Mouse (Mus musculus) limb, embryonic 12.5 days (tissue): Measurements from ENCODE around the gene C5ar2. TPM values are rescaled to one million over a fixed set of nuclear protein-coding genes. Genes with fewer than 3 reads are reported as not detected.
A peak's percentile ranks its signal among the peaks of the same experiment; 100 is the strongest.
"Not testable (repeated sequence)": the region's sequence is repeated elsewhere in the genome, so short reads cannot be mapped to it uniquely, and the experiment has no call there.

Source experiments
- ATAC-seq: fragments of 200-750 bp; cut with Nextera tagmentation; 2 replicates; pipeline ENCODE4 v1.8.0; 2017; ENCODE audit warnings: low read depth, moderate TSS enrichment; ENCODE audit not compliant: insufficient number of reproducible peaks, insufficient read depth, low FRiP score, low TSS enrichment
- H3K27ac ChIP-seq: fragments of 300-500 bp; sonication (generic); 2 replicates; pipeline ENCODE4 v1.5.1; 2016; ENCODE audit warnings: mild to moderate bottlenecking, moderate library complexity
- H3K27me3 ChIP-seq: fragments of 300-500 bp; sonication (generic); 2 replicates; pipeline ENCODE4 v1.6.1; 2016; ENCODE audit warnings: mild to moderate bottlenecking, moderate library complexity
- H3K36me3 ChIP-seq: fragments of 300-500 bp; sonication (generic); 2 replicates; pipeline ENCODE4 v1.6.1; 2016; ENCODE audit warnings: mild to moderate bottlenecking, moderate library complexity
- H3K4me1 ChIP-seq: fragments of 300-500 bp; sonication (generic); replicated peaks from 2 replicates; pipeline ENCODE4 v1.6.1; 2016
- H3K4me2 ChIP-seq: fragments of 300-500 bp; sonication (generic); 2 replicates; pipeline ENCODE4 v1.6.1; 2016; ENCODE audit warnings: mild to moderate bottlenecking, moderate library complexity
- H3K4me3 ChIP-seq: fragments of 300-500 bp; sonication (generic); replicated peaks from 2 replicates; pipeline ENCODE4 v1.5.1; 2016; ENCODE audit warnings: mild to moderate bottlenecking
- H3K9ac ChIP-seq: fragments of 300-500 bp; sonication (generic); replicated peaks from 2 replicates; pipeline ENCODE4 v1.6.1; 2016; ENCODE audit warnings: mild to moderate bottlenecking, moderate library complexity
- H3K9me3 ChIP-seq: fragments of 300-500 bp; sonication (generic); 2 replicates; pipeline ENCODE4 v1.6.1; 2016; ENCODE audit warnings: mild to moderate bottlenecking, moderate library complexity
- WGBS: fragments of 180-500 bp; shearing (Covaris S2); methylation state at CpG from one replicate; pipeline ENCODE4 v1.1.7; 2016; 5-methylcytosine and 5-hydroxymethylcytosine counted together
- polyA plus RNA-seq: library from polyadenylated mRNA; unstranded; fragments of >200 nt; fragmentation: Nextera tagmentation; extraction: Ambion mirVana; gene quantifications from 2 replicates; pipeline ENCODE4 v1.2.1, GENCODE M21; 2016

The C5ar2 gene
- polyA plus RNA-seq, 1 experiment from 2014 or later = not detected

GRCm38 (mm10) chr7:16255963-16256362 is 12.0 kb upstream of the C5ar2 start:
- not testable (repeated sequence) for H3K4me2 ChIP-seq, ATAC-seq, H3K36me3 ChIP-seq, H3K27me3 ChIP-seq, H3K4me1 ChIP-seq, H3K9ac ChIP-seq, H3K27ac ChIP-seq, H3K4me3 ChIP-seq, H3K9me3 ChIP-seq
- 82% methylated on average over 4 of the region's 4 CpGs for WGBS

- 62% methylated on average over 4 of the region's 4 CpGs for WGBS
- Histone ChIP-seq H3K4me1 (no peaks in the 10 kb centered on the region), H3K4me3 (no peak overlapping the region), H3K9me3 (no peaks in the 10 kb centered on the region), H3K4me2 (no peak overlapping the region), H3K27me3 (no peaks in the 10 kb centered on the region), H3K36me3 (no peaks in the 10 kb centered on the region), H3K27ac (no peak overlapping the region), H3K9ac (no peak overlapping the region)
- no peak for ATAC-seq
These were observed 10.2 kb upstream of the C5ar2 start for GRCm38 (mm10) chr7:16254195-16254594.

- no peak overlapping the region for H3K4me2 ChIP-seq
- no peaks in the 10 kb centered on the region for H3K36me3 ChIP-seq
- no peaks in the 10 kb centered on the region for H3K9me3 ChIP-seq
- no peak overlapping the region for H3K4me3 ChIP-seq
- H3K4me1 ChIP-seq = no peaks in the 10 kb centered on the region
- H3K27ac ChIP-seq = no peak overlapping the region
- 88% methylated on average over 5 of the region's 5 CpGs for WGBS
- H3K9ac ChIP-seq = no peak overlapping the region
- no peaks in the 10 kb centered on the region for H3K27me3 ChIP-seq
- ATAC-seq = no peak
These were observed 6.7 kb upstream of the C5ar2 start for GRCm38 (mm10) chr7:16250687-16251086.

GRCm38 (mm10) chr7:16245958-16246357 is 2.0 kb upstream of the C5ar2 start:
- no peak for ATAC-seq
- no peaks in the 10 kb centered on the region for H3K4me1 ChIP-seq
- 37% methylated on average over 2 of the region's 4 CpGs for WGBS

GRCm38 (mm10) chr7:16242198-16242597 is 1.8 kb downstream of the C5ar2 start:
- Histone ChIP-seq H3K27me3 (no peaks in the 10 kb centered on the region; the same call in 1 of the 2 replicates), H3K27ac (no peak overlapping the region), H3K9me3 (no peaks in the 10 kb centered on the region), H3K4me3 (no peak overlapping the region), H3K4me1 (no peaks in the 10 kb centered on the region), H3K36me3 (no peaks in the 10 kb centered on the region), H3K4me2 (no peak overlapping the region), H3K9ac (no peak overlapping the region)
- WGBS = 71% methylated on average over 6 of the region's 6 CpGs
- ATAC-seq = no peak

More at GRCm38 (mm10) chr7:16245958-16246357, 2.0 kb upstream of the C5ar2 start:
- no peaks in the 10 kb centered on the region for H3K36me3 ChIP-seq
- H3K4me3 ChIP-seq = no peak overlapping the region
- no peaks in the 10 kb centered on the region for H3K9me3 ChIP-seq
- H3K4me2 ChIP-seq = no peak overlapping the region
- no peak overlapping the region for H3K27ac ChIP-seq
- H3K9ac ChIP-seq = no peak overlapping the region
- no peaks in the 10 kb centered on the region; the same call in 1 of the 2 replicates for H3K27me3 ChIP-seq

- Histone ChIP-seq H3K4me1 (no peaks in the 10 kb centered on the region), H3K27ac (no peak overlapping the region), H3K4me2 (no peak overlapping the region), H3K9ac (no peak overlapping the region), H3K4me3 (no peak overlapping the region), H3K36me3 (no peaks in the 10 kb centered on the region), H3K9me3 (no peaks in the 10 kb centered on the region), H3K27me3 (no peaks in the 10 kb centered on the region; the same call in 1 of the 2 replicates)
- ATAC-seq = no peak
- WGBS = 57% methylated on average over 11 of the region's 11 CpGs
These were observed 2.2 kb downstream of the C5ar2 start for GRCm38 (mm10) chr7:16241787-16242186.

GRCm38 (mm10) chr7:16240978-16241303 is 3.0 kb downstream of the C5ar2 start:
- Histone ChIP-seq H3K4me1 (no peaks in the 10 kb centered on the region), H3K36me3 (no peaks in the 10 kb centered on the region), H3K4me3 (no peak overlapping the region), H3K9ac (no peak overlapping the region), H3K9me3 (no peaks in the 10 kb centered on the region), H3K27me3 (no peaks in the 10 kb centered on the region; the same call in 1 of the 2 replicates), H3K27ac (no peak overlapping the region), H3K4me2 (no peak overlapping the region)
- 86% methylated on average over 1 of the region's 1 CpGs for WGBS
- no peak for ATAC-seq

- Histone ChIP-seq H3K4me1 (no peaks in the 10 kb centered on the region), H3K27ac (no peak overlapping the region), H3K4me3 (no peak overlapping the region), H3K36me3 (no peaks in the 10 kb centered on the region), H3K27me3 (no peaks in the 10 kb centered on the region; the same call in 1 of the 2 replicates), H3K4me2 (no peak overlapping the region), H3K9ac (no peak overlapping the region), H3K9me3 (no peaks in the 10 kb centered on the region)
- ATAC-seq = no peak
- WGBS = 83% methylated on average over 7 of the region's 7 CpGs
These were observed 3.5 kb downstream of the C5ar2 start for GRCm38 (mm10) chr7:16240281-16240977.

GRCm38 (mm10) chr7:16239554-16239997 is 4.4 kb downstream of the C5ar2 start:
- no peaks in the 10 kb centered on the region for H3K36me3 ChIP-seq
- no peaks in the 10 kb centered on the region for H3K9me3 ChIP-seq
- H3K27me3 ChIP-seq = no peaks in the 10 kb centered on the region; the same call in 1 of the 2 replicates
- no peak overlapping the region for H3K9ac ChIP-seq
- H3K4me3 ChIP-seq = no peak overlapping the region
- ATAC-seq = no peak
- H3K27ac ChIP-seq = no peak overlapping the region
- WGBS = 56% methylated on average over 9 of the region's 9 CpGs
- no peaks in the 10 kb centered on the region for H3K4me1 ChIP-seq
- H3K4me2 ChIP-seq = no peak overlapping the region

GRCm38 (mm10) chr7:16229869-16230268 is 14.1 kb downstream of the C5ar2 start:
- H3K9ac ChIP-seq = no peak overlapping the region
- no peak overlapping the region for H3K4me3 ChIP-seq
- peaks cover 8% of the 10 kb centered on the region; the same call in 1 of the 2 replicates for H3K9me3 ChIP-seq
- 29% methylated on average over 5 of the region's 5 CpGs for WGBS
- H3K4me2 ChIP-seq = no peak overlapping the region
- no peak for ATAC-seq
- H3K4me1 ChIP-seq = peaks cover 8% of the 10 kb centered on the region
- peaks cover 2% of the 10 kb centered on the region; the same call in 1 of the 2 replicates for H3K27me3 ChIP-seq
- H3K27ac ChIP-seq = no peak overlapping the region
- H3K36me3 ChIP-seq = no peaks in the 10 kb centered on the region

GRCm38 (mm10) chr7:16221582-16222272 is 22.2 kb downstream of the C5ar2 start, which contains the start of gene Dhx34:
TSS of gene Dhx34 (minus strand) at chr7:16222037.
- Histone ChIP-seq H3K9me3 (no peaks in the 10 kb centered on the region), H3K9ac (peak within 1 kb of the TSS; percentile 82), H3K27ac (peak within 1 kb of the TSS; percentile 85), H3K4me3 (peak within 1 kb of the TSS; percentile 64), H3K36me3 (peaks cover 21% of the 10 kb centered on the region), H3K4me2 (peak within 1 kb of the TSS; percentile 61), H3K4me1 (peaks cover 7% of the 10 kb centered on the region), H3K27me3 (peaks cover 5% of the 10 kb centered on the region; the same call in 1 of the 2 replicates)
- 2% methylated on average over 34 of the region's 34 CpGs for WGBS
- ATAC-seq = peak; percentile 88
